Mouse (Mus musculus): ENCODE results near the gene Slc6a9. TPM values are rescaled to one million over a fixed set of nuclear protein-coding genes. Genes with fewer than 3 reads are reported as not detected.

Slc6a9 gene
- polyA plus RNA-seq, 1 experiment from 2014 or later, result 5.3 TPM

- no peak for ATAC-seq (replicated peaks; ENCODE audit: extremely low read depth, insufficient read depth, low FRiP score)
These were observed 53.6 kb downstream of the Slc6a9 start for GRCm38 (mm10) chr4:117887920-117888319.

GRCm38 (mm10) chr4:117889471-117889870 is 55.2 kb downstream of the Slc6a9 start:
- Histone ChIP-seq H3K27ac (ENCODE audit: low read length) (no peak overlapping the region), H3K4me1 (ENCODE audit: control insufficient read depth, insufficient read depth, low read length) (peaks cover 13% of the 10 kb centered on the region), H3K27me3 (ENCODE audit: control insufficient read depth, insufficient read depth, low read length) (no peaks in the 10 kb centered on the region), H3K36me3 (ENCODE audit: control insufficient read depth, insufficient read depth) (peaks cover 17% of the 10 kb centered on the region), H3K9me3 (replicated peaks; ENCODE audit: control insufficient read depth, low read length) (no peaks in the 10 kb centered on the region), H3K9ac (ENCODE audit: low read length) (no peak overlapping the region), H3K4me2 (ENCODE audit: low read depth, low read length) (no peak overlapping the region), H3K4me3 (ENCODE audit: low read length) (no peak overlapping the region)
- no peak for ATAC-seq (replicated peaks; ENCODE audit: extremely low read depth, insufficient read depth, low FRiP score)
- WGBS, result 79% methylated on average over 15 of the region's 15 CpGs

More at GRCm38 (mm10) chr4:117887920-117888319, 53.6 kb downstream of the Slc6a9 start:
- Histone ChIP-seq H3K4me1 (ENCODE audit: control insufficient read depth, insufficient read depth, low read length) (peaks cover 16% of the 10 kb centered on the region), H3K36me3 (ENCODE audit: control insufficient read depth, insufficient read depth) (peaks cover 19% of the 10 kb centered on the region), H3K4me2 (ENCODE audit: low read depth, low read length) (no peak overlapping the region; the same call in 1 of the 2 replicates), H3K9me3 (replicated peaks; ENCODE audit: control insufficient read depth, low read length) (no peaks in the 10 kb centered on the region), H3K27ac (ENCODE audit: low read length) (no peak overlapping the region), H3K9ac (ENCODE audit: low read length) (no peak overlapping the region), H3K4me3 (ENCODE audit: low read length) (no peak overlapping the region; the same call in 1 of the 2 replicates), H3K27me3 (ENCODE audit: control insufficient read depth, insufficient read depth, low read length) (no peaks in the 10 kb centered on the region)
- WGBS, result 58% methylated on average over 2 of the region's 2 CpGs

GRCm38 (mm10) chr4:117890031-117890430 is 55.7 kb downstream of the Slc6a9 start:
- H3K27ac ChIP-seq (ENCODE audit: low read length), result no peak overlapping the region
- 91% methylated on average over 14 of the region's 14 CpGs for WGBS
- H3K9ac ChIP-seq (ENCODE audit: low read length), result no peak overlapping the region
- H3K27me3 ChIP-seq (ENCODE audit: control insufficient read depth, insufficient read depth, low read length), result no peaks in the 10 kb centered on the region
- H3K4me1 ChIP-seq (ENCODE audit: control insufficient read depth, insufficient read depth, low read length), result peaks cover 13% of the 10 kb centered on the region
- no peak overlapping the region for H3K4me2 ChIP-seq (ENCODE audit: low read depth, low read length)
- no peaks in the 10 kb centered on the region for H3K9me3 ChIP-seq (replicated peaks; ENCODE audit: control insufficient read depth, low read length)
- no peak for ATAC-seq (replicated peaks; ENCODE audit: extremely low read depth, insufficient read depth, low FRiP score)
- H3K4me3 ChIP-seq (ENCODE audit: low read length), result no peak overlapping the region
- peaks cover 16% of the 10 kb centered on the region for H3K36me3 ChIP-seq (ENCODE audit: control insufficient read depth, insufficient read depth)

GRCm38 (mm10) chr4:117890750-117891149 is 56.4 kb downstream of the Slc6a9 start:
- Histone ChIP-seq H3K9me3 (replicated peaks; ENCODE audit: control insufficient read depth, low read length) (no peaks in the 10 kb centered on the region), H3K27me3 (ENCODE audit: control insufficient read depth, insufficient read depth, low read length) (no peaks in the 10 kb centered on the region), H3K4me3 (ENCODE audit: low read length) (no peak overlapping the region), H3K36me3 (ENCODE audit: control insufficient read depth, insufficient read depth) (peaks cover 10% of the 10 kb centered on the region; the same call in 1 of the 2 replicates), H3K4me1 (ENCODE audit: control insufficient read depth, insufficient read depth, low read length) (peaks cover 13% of the 10 kb centered on the region), H3K9ac (ENCODE audit: low read length) (no peak overlapping the region), H3K4me2 (ENCODE audit: low read depth, low read length) (0 out of 2 replicates have a peak overlapping the region, but pooled peaks have one; percentile 86), H3K27ac (ENCODE audit: low read length) (no peak overlapping the region)
- 91% methylated on average over 8 of the region's 8 CpGs for WGBS
- ATAC-seq (replicated peaks; ENCODE audit: extremely low read depth, insufficient read depth, low FRiP score), result no peak

- peak; percentile 83 for ATAC-seq (replicated peaks; ENCODE audit: extremely low read depth, insufficient read depth, low FRiP score)
- Histone ChIP-seq H3K4me2 (ENCODE audit: low read depth, low read length) (peak within 1 kb of the TSS; percentile 86), H3K9me3 (replicated peaks; ENCODE audit: control insufficient read depth, low read length) (no peaks in the 10 kb centered on the region), H3K4me3 (ENCODE audit: low read length) (peak within 1 kb of the TSS; percentile 77), H3K4me1 (ENCODE audit: control insufficient read depth, insufficient read depth, low read length) (peaks cover 8% of the 10 kb centered on the region), H3K27ac (ENCODE audit: low read length) (no peak within 1 kb of the TSS), H3K9ac (ENCODE audit: low read length) (peak within 1 kb of the TSS; percentile 69), H3K27me3 (ENCODE audit: control insufficient read depth, insufficient read depth, low read length) (no peaks in the 10 kb centered on the region), H3K36me3 (ENCODE audit: control insufficient read depth, insufficient read depth) (peaks cover 10% of the 10 kb centered on the region; the same call in 1 of the 2 replicates)
- WGBS, result 0% methylated on average over 21 of the region's 21 CpGs
These were observed 57.4 kb downstream of the Slc6a9 start, which contains the start of gene Dph2 for GRCm38 (mm10) chr4:117891738-117892161. Dph2 (minus strand) TSS chr4:117892032.

GRCm38 (mm10) chr4:117893376-117893775 is 59.1 kb downstream of the Slc6a9 start:
- Histone ChIP-seq H3K36me3 (ENCODE audit: control insufficient read depth, insufficient read depth) (peaks cover 13% of the 10 kb centered on the region; the same call in 1 of the 2 replicates), H3K9ac (ENCODE audit: low read length) (no peak overlapping the region), H3K4me2 (ENCODE audit: low read depth, low read length) (no peak overlapping the region), H3K4me3 (ENCODE audit: low read length) (no peak overlapping the region), H3K9me3 (replicated peaks; ENCODE audit: control insufficient read depth, low read length) (no peaks in the 10 kb centered on the region), H3K27ac (ENCODE audit: low read length) (no peak overlapping the region), H3K27me3 (ENCODE audit: control insufficient read depth, insufficient read depth, low read length) (no peaks in the 10 kb centered on the region), H3K4me1 (ENCODE audit: control insufficient read depth, insufficient read depth, low read length) (peaks cover 5% of the 10 kb centered on the region)
- no peak for ATAC-seq (replicated peaks; ENCODE audit: extremely low read depth, insufficient read depth, low FRiP score)
- 18% methylated on average over 9 of the region's 9 CpGs for WGBS

GRCm38 (mm10) chr4:117894601-117895000 is 60.3 kb downstream of the Slc6a9 start:
- Histone ChIP-seq H3K36me3 (ENCODE audit: control insufficient read depth, insufficient read depth) (peaks cover 22% of the 10 kb centered on the region; the same call in 1 of the 2 replicates), H3K9ac (ENCODE audit: low read length) (no peak overlapping the region), H3K4me3 (ENCODE audit: low read length) (no peak overlapping the region), H3K4me1 (ENCODE audit: control insufficient read depth, insufficient read depth, low read length) (peaks cover 5% of the 10 kb centered on the region), H3K9me3 (replicated peaks; ENCODE audit: control insufficient read depth, low read length) (no peaks in the 10 kb centered on the region), H3K27ac (ENCODE audit: low read length) (no peak overlapping the region), H3K27me3 (ENCODE audit: control insufficient read depth, insufficient read depth, low read length) (no peaks in the 10 kb centered on the region), H3K4me2 (ENCODE audit: low read depth, low read length) (no peak overlapping the region)
- no peak for ATAC-seq (replicated peaks; ENCODE audit: extremely low read depth, insufficient read depth, low FRiP score)
- WGBS, result 82% methylated on average over 8 of the region's 8 CpGs

- Histone ChIP-seq H3K4me2 (ENCODE audit: low read depth, low read length) (no peak overlapping the region), H3K27me3 (ENCODE audit: control insufficient read depth, insufficient read depth, low read length) (no peaks in the 10 kb centered on the region), H3K36me3 (ENCODE audit: control insufficient read depth, insufficient read depth) (peaks cover 29% of the 10 kb centered on the region; the same call in 1 of the 2 replicates), H3K4me1 (ENCODE audit: control insufficient read depth, insufficient read depth, low read length) (peaks cover 5% of the 10 kb centered on the region), H3K4me3 (ENCODE audit: low read length) (no peak overlapping the region), H3K27ac (ENCODE audit: low read length) (no peak overlapping the region), H3K9ac (ENCODE audit: low read length) (no peak overlapping the region), H3K9me3 (replicated peaks; ENCODE audit: control insufficient read depth, low read length) (no peaks in the 10 kb centered on the region)
- 81% methylated on average over 7 of the region's 7 CpGs for WGBS
- no peak for ATAC-seq (replicated peaks; ENCODE audit: extremely low read depth, insufficient read depth, low FRiP score)
These were observed 61.0 kb downstream of the Slc6a9 start for GRCm38 (mm10) chr4:117895339-117895738.

- ATAC-seq (replicated peaks; ENCODE audit: extremely low read depth, insufficient read depth, low FRiP score), result no peak
- peaks cover 35% of the 10 kb centered on the region; the same call in 1 of the 2 replicates for H3K36me3 ChIP-seq (ENCODE audit: control insufficient read depth, insufficient read depth)
- H3K27ac ChIP-seq (ENCODE audit: low read length), result no peak overlapping the region
- H3K27me3 ChIP-seq (ENCODE audit: control insufficient read depth, insufficient read depth, low read length), result no peaks in the 10 kb centered on the region
- WGBS, result 98% methylated on average over 6 of the region's 6 CpGs
- H3K9ac ChIP-seq (ENCODE audit: low read length), result no peak overlapping the region
- no peaks in the 10 kb centered on the region for H3K9me3 ChIP-seq (replicated peaks; ENCODE audit: control insufficient read depth, low read length)
- no peak overlapping the region for H3K4me2 ChIP-seq (ENCODE audit: low read depth, low read length)
- peaks cover 4% of the 10 kb centered on the region for H3K4me1 ChIP-seq (ENCODE audit: control insufficient read depth, insufficient read depth, low read length)
- H3K4me3 ChIP-seq (ENCODE audit: low read length), result no peak overlapping the region
These were observed 61.7 kb downstream of the Slc6a9 start for GRCm38 (mm10) chr4:117896031-117896430.

Measured in heart, embryonic 16.5 days (tissue).